Mouse (Mus musculus) retina, postnatal 1 day (tissue): ENCODE measurements at regions not wholly inside any gene's neighbourhood (a gene's known extent, or its start where the extent isn't known, plus 50 kb on each side); places are given as distances from the start of the nearest gene placed in this dataset.
"Not testable (repeated sequence)": the region's sequence is repeated elsewhere in the genome, so short reads cannot be mapped to it uniquely, and the experiment has no call there.

Source experiments
- DNase-seq: peaks from one replicate; pipeline ENCODE4 v3.0.0-alpha.2; 2012

DNA sequence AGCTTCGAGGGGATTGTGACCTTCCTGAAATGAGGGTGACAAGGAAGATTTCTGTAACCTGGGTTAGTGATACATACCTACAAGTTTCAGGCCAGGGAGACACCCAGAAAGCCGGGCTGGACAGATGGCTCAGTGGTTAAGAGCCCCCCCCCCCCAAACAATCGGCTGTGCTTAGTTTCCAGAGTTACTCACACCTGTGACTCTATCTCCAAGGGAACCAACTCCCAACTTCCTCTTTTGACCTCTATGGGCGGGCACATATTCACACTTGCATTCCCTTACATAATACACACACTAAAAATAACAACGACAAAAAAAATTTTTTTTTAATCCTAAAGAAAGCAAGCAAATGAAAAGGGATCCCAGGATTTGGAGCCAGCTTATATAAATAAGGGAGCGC lies 283.0 kb upstream of the Arglu1 start:
- no peak for DNase-seq

DNA sequence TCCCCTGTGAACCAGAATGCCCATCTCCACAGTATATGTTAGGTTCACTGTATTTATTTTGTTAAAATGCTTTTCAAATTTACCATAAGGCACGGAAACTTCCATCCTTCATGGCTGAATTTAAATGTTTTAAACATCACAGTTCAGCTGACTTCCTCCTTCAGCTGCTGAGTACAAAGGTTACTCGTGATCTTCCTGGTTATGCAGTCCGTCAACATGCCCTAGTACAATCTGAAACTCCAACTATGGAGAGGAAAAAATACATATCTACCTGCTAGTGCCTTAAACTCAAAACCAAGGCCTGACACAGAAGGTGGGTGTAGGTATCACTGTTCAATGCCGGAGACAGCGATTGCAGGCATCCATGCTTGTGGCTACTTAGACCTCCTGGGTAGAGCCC lies 280.5 kb upstream of the Arglu1 start:
- DNase-seq = no peak

DNA sequence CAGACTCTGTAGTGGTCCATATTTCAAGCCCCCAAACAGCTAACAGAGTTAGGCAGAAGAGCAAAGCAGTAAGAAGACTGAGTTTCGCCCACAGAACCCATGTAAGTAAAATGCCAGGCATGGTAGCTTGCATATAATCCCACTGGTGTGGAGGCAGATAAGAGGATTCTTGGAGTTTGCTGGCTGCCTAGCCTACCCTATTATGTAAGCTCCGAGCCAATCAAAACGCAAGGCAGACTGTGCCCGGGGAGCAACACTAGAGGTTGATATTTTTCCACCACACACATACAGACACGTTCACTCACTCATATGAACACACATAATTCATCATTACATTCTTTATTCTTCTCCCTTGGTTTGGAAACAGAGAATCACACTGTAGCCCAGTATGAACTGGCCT lies 280.0 kb upstream of the Arglu1 start:
- no peak for DNase-seq

DNA sequence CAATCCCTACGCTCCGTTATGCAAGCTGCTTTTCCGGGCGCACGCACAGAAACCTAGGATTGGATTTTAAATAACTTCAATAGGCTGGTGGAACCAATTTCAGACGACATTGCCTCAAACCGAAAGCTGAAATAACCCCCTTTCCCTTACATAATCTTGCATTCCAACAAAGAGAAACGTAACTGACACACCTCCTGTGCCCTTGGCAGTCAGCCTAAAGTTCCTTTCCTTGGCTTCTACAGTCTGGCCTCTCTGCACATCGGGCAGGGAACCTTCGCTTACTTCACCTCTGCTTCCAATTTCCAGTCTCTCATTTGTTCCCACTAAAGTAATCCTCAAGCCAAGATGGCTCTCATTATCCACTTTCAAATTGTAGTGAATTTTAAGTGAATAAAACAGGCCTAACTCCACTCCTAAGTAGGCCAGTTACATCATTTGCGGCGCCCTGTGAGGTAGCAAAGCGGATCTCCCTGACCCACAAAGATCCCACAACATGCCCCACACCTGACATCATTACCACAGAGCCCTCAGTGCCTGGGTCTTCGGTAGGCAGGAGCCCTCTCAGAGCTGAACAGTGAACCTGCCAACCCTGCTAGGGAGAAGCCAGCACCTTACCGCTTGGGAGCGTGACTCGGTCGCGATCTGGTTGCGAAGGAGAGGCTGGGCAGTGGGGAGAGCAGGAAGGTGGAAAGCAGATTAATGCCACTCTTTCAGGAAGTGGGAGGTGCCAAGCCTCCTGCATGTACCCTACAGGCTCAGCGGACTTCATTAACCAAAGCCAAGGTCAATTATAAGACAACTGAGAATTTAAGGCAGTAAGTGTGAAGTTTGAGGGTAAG lies 279.0 kb upstream of the Arglu1 start:
- no peak for DNase-seq

DNA sequence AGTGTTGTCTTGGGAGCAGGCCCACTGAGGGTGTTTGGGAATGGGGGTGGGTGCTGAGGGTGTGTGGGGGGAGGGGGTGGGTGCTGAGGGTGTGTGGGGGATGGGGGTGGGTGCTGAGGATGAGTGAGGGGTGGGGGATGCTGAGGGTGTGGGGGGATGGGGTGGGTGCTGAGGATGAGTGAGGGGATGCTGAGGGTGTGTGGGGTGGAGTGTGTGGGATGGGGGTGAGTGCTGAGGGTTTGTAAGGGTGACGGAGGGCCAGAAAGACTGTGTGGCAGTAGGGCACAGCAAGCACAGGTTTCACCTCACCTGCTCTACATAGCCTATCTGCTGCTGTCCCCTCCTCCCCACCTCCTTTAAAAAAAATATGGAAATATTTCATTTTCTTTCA lies 276.3 kb upstream of the Arglu1 start:
- no peak for DNase-seq

DNA sequence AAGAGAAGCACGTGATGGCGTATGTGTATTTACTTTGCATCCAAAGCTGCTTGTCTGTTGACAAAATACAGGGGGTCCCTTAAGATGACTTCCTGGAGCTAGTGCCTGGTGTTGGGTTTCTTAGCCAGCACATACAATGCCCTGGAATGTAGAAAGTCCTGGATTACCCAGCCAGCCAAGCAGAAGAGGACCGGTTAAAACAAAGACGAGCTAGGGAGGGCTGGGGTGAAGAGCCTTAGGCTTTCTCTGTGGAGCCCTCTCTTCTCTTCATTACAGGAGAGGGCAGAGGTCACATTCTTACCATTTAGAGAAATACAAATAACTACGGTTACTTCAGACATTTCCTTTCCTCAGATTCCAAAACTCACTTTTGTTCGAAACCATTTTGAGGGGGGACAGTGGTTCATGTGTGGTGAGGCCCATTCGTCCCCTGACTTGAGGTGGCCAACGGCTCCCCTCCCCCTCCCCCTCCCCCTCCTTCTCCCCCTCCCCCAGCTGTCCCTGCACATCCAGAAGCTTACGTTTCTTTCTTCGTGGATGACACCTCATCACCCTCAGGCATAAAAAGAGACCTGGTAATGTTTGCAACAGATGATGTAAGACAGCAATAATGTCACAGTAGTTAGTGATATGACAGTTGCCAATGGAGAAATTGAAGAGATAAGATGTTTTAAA lies 275.8 kb upstream of the Arglu1 start:
- peak; percentile 27 for DNase-seq

DNA sequence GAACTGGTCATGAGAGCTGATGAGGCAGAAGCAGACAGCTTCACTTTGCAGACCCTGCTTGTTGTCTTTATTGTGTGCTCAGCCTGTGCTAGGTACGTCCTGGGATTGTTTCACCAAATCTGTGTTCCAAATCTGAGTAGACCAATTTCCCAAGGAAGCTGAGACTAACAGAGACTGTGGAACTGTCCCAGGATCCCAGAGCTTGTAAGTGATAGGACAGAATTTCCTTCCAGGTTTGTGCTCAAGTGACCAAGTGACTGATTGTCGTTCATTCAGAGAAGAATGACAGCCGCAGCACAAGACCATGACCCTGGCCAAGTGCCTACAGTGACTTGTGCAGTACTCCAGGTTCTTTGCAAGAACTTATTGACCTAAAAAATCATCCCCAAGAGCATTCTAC lies 269.9 kb upstream of the Arglu1 start:
- DNase-seq = no peak

DNA sequence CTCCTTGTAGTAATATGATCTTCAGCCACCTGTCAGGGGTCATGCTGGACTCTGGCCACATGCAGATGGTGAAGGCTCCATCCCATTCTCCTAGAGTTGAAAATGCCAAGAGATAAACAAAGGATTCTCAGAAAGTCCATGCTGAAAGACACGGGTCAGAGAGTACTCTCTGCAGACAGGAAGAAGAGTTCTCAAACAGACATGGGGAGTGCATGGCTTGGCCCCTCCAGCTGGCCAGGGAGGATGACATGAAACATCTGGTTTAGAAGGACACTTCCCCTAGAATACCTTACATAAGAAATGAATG lies 269.4 kb upstream of the Arglu1 start:
- no peak for DNase-seq

DNA sequence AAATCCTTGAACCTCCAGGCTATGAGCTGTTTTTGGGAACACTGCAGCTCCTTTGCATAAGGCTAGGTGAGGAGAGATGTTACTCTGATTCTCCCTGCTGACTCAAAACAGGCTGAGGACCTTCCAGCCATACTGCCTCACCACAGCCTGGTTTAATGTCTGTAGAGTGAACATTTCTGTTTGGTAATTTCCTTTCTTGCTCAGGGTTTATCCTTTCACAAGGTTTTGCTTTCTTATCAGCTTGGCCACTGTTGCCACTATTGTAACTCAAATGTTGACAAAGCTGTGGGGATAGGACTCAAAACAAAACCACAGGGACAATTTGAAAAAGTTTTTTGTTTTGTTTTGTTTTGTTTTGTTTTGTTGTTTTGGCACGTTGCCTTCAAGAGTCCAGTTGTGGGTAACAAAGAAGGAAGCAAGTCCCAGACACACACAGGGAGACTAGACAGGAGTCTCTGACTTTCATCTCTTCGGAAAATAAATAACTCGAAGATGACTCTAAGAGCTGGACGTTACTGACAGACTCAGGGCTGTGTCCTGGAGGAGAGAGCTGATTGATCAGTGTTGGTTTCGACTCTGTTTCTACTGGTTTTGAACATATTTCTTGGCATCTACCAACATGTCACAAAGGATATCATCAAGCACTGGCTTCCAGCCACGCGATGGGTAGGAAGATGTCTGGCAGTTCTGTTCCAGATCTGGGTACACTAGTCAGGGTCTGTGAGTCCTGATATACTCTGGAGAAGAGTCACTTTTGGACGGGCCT lies 268.9 kb upstream of the Arglu1 start:
- no peak for DNase-seq

DNA sequence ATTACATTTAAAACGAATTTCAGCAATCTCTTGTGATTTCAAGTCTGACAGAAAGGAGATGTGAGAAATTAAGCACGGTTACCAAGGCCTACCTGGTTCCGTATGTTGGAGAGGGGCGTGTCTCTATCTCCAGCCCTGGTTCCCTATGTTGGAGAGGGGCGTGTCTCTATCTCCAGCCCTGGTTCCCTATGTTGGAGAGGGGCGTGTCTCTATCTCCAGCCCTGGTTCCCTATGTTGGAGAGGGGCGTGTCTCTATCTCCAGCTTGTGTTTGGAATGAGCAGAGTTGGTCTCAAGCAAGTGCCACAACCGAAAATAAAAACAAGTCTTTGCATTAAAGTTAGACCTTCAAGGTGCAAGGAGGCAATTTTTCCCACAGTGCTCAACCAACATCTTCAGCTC lies 267.8 kb upstream of the Arglu1 start:
- not testable (repeated sequence) for DNase-seq

DNA sequence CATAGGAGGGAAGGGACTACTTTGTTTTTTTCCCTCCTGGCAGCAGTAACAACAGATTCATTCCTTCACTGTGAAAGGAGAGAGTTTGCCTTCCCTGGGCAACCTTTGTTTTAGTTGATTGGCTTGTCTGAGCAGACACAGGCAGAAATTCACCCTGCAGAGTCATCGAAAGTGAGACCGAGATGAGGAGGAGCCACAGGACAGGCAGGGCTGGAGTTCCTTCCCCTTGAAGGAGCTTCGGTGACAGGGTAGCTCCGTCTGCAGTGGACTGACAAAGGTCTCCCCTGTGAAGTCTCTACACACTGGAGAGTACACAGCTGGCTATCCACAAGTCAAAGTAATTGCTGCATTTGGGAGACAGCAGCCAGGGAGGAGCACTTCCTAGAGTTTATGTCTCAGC lies 261.9 kb upstream of the Arglu1 start:
- DNase-seq = no peak

DNA sequence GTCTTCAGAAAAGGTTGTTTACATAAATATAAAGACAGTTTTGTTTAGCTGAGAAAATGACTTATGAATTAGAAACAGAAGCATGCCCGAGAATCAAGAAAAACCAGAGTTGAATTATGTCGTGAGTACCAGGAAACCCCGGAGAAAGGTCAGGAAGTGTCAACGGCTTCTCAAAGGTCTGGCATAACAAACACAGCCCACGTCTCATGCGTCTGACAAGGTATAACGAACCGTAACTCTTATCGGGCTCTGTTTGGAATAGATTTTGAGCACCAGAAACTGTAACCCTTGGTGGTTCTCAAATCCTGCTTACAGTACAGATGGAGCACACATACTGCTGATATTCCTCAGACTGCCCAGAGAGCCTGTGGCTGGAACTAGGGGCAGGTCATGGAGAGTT lies 260.9 kb upstream of the Arglu1 start:
- DNase-seq = no peak

DNA sequence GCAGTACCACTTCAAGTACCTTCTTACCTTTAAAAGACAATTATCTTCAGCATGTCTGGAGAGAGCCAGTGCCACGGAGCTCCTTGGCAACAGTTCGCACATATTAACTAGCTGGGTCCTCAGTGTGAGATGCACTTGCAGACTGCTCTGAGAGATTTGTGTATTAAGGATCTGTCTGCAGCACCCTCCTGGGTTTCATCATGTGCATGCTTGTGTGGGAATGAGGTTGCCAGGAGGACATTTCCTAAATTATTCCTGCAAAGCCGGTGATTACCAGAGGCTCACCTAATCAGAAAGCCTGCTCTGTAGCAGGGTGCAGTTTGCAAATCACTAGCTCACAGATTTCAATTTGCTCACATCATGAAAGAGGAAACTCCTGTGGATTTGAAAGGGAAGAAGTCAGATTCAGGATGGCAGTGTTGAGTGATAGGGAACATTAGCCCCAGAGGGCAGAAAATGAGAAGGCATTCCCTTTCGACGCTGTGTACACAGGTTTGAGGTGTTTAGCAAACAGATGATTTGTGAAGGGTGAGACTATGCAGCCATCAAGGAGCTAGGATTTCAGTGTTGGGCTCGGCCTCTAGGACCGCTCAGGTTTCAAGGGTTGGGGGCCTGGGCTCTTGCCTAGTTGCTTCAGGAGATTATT lies 257.3 kb upstream of the Arglu1 start:
- DNase-seq = no peak

DNA sequence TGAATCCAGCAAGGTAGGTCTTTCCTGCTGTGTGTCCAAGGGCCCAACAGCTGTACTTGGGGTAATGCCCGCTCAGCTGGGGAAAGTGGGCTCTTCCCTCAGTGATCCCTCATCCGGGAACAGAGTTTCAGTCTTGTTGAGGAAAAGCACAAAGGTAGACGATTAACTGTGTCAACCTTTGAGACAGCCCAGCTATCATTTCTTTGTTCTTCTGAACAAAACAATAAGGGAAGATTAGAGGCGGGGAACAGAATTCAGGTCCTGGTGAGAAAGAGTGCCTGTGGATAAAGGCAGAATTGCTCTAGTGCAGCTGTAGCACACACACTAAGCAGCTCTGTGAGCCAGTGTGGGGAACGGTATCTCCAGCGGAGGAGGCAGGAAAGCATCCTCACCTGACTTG lies 252.7 kb upstream of the Arglu1 start:
- DNase-seq = no peak

DNA sequence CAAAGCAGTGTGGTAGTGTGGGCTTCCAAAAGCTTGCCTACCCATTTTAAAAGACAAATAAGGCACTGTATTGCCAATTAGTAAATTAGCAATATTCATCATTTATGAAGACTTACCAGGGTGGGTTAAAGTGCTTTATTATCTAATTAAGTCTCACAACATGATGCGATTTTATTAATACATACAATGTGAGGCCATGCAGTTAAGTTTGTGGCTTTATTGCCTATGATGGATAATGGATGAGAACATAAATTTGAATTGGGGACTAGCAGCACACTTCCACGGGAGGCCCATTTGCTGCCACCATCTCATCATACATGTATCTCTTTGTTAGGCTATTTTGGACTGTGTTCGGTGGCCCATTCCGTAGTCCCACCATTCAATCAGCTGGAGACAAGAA lies 250.6 kb upstream of the Arglu1 start:
- no peak for DNase-seq

DNA sequence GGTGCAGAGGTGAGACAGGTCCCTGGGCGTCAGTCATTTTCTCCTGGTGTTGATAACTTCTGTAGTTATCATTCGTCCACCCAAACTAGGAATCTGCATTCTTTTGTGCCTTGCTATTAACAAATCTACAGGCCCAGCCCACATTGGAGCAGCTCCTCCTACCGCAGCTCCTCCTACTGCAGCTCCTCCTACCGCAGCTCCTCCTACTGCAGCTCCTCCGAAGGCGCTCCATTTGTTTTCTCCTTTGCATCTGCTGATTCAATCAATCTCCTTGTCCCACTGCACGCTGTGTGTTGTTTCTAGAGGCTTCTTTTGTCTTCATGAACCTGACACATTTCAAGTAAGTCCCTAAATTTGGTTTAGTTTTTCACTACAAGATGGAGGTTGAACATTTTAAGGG lies 248.2 kb upstream of the Arglu1 start:
- no peak for DNase-seq

DNA sequence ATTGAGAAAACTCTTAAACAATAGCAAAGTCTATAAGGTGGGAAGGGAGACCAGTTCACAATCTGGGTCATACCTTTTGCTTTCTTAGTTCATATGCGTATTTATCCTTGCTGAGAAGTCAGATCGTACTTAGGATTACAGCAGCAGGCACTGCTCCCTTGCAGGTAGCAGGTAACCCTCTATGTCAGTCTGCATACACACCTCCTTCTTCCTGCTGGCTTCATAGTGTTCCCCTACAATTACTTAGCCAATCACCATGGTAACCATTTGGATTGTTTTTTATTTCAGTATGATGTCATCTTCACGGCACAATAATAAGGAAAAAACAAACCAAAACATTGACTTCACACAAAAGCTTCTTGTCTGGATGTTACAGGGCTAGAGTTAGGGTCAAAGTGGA lies 242.1 kb upstream of the Arglu1 start:
- no peak for DNase-seq

DNA sequence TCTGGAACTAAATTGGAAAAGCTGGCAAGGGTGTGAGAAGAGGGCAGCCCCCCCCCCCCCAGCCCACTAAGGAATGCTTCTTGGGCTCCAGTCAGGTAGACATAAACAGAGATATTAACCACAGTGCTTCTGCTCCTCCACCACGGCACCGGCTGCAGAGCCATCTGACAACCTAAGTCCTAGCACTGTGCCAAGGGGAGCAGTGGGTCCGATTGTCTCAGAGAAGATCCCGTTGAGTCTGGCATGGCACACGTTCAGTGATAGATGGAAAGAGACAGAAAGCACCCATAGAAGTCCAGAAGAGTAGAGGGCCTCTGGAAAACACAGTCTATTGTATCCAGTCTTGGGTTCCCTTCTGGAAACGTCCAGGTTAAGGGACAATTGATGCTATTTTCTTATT lies 241.4 kb upstream of the Arglu1 start:
- DNase-seq = no peak

DNA sequence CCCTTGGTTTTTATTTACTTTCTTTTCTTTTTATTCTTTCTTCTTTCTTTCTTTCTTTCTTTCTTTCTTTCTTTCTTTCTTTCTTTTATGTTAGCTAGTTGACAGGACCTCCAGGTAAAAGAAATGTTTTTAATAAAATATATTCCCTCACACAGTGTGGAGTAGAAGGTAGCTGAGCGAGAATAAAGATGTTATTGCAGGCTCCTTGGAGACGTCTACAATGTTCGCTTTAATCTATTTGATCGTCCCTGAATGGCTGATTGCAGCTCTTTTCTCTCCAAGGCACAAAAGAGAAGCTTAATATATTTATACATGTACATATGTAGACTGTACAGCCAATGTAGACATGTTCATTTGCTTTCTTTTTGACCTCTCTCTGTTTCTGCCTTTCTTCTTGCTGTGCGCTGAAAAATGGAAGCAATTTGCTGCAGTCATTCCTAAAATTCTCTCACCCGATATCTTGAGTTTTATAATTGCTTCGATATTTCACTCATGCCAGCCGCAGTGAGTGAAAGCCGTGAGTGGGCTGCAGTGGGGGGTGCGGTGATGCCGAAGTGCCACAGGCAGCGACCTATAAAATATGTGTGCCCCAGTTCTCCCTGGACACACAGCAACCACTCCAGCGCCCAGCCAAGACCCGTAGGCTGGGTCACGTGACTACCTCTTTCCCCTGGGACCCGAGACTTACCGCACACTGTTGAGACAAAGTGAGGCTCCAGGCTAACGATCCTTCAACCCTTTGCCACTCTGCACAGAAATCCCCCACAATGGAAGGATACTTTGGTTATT lies 237.9 kb upstream of the Arglu1 start:
- DNase-seq = peak; percentile 72

DNA sequence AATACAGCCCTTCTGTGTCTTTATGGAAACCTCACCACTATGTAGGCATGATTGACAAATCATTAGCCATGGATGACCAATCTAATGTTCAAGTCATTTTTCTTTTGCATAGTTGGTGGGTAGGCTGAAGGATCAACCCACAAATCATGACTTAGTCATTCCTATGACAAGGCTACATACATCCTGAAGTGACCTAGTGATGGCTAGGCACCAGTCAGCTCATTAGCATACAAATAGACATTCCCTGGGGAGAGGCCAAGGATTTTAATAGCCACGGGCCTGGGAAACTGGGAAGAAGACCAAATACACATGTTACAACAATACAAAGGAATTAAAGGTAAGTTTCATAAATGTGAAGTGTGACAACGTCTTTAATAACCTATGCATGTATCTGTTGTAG lies 231.1 kb upstream of the Arglu1 start:
- DNase-seq = peak; percentile 32

DNA sequence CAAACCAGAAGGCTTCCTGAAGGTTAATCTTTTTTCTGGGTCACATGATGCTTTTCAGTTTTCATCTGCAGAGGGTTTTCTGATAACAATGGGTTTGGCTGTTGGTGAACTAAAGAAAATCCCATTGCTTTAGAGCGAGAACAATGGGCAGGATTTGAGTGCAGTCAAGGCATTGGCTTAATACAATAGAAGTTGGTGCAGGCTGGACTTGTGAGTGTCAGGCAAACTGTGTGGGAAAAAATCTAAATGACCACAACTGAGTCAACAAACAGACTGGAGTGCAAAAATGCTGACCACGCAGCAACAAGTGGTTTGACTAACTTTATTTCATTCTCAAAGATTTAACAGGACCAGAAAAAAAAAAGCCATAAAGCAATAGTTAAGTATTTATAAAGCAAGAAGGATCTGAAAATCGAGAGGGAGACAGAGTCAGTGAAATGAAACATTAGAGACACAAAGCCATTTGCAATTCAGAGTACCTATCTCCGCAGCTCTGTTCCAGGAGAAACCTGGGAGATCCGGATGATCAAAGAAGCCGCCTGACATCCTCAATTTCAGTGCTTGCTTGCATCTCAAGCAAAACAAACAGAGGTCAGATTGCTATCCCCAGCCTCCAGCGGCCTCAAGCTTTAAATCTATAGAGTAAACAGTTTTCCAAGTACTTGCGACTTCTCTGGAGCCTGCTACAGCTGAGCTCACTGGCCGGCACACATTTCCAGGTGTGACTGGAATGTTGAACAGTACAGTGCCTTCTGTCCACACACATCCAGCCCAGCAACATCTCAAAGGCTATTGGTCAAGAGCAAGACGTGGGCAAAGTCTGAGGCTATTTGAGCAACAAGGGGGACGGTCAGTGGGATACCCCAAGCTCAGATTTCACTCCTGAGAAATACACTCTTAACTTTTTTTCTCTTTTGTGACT lies 229.5 kb upstream of the Arglu1 start:
- peak; percentile 72 for DNase-seq

DNA sequence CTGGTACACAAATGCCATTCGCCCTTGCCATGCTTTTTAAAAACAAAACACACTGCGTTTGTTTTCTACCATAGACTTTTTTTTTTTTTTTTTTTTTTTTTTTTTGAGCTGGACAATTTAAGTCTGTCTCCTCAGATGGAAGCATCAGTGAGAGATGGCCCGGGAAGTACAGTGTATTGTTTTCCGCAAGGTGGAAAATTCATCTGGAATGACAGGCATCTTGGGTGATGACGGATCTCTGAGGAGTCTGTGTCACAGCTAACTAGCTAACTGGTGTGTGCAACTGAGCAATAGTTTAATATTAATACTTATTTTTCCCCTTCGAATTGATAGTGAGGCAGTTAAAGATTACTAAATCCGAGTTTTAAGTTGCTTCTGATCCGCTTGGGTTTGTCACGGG lies 228.7 kb upstream of the Arglu1 start:
- DNase-seq = peak; percentile 49
